Mouse (Mus musculus) testis, adult 2 months (tissue): ENCODE results near the gene Plekha7. TPM values are rescaled to one million over a fixed set of nuclear protein-coding genes. Genes with fewer than 3 reads are reported as not detected.

ENCODE experiments used
- H3K27ac ChIP-seq: fragments of 200-500 bp; 2 replicates; pipeline ENCODE4 v1.5.1; 2012; ENCODE audit warnings: low read depth, low read length; ENCODE audit not compliant: control insufficient read depth, insufficient read depth
- H3K27me3 ChIP-seq: fragments of 200-500 bp; 2 replicates; pipeline ENCODE4 v1.6.1; 2012; ENCODE audit warnings: mild to moderate bottlenecking, low read length, moderate library complexity; ENCODE audit not compliant: control insufficient read depth, insufficient read depth
- H3K36me3 ChIP-seq: fragments of 200-500 bp; 2 replicates; pipeline ENCODE4 v1.6.1; 2012; ENCODE audit warnings: mild to moderate bottlenecking, low read length; ENCODE audit not compliant: control insufficient read depth, insufficient read depth
- H3K4me1 ChIP-seq: fragments of 200-500 bp; 2 replicates; pipeline ENCODE4 v1.6.1; 2012; ENCODE audit warnings: low read length; ENCODE audit not compliant: control insufficient read depth, insufficient read depth
- H3K4me3 ChIP-seq: fragments of 200-500 bp; 2 replicates; pipeline ENCODE4 v1.5.1; 2012; ENCODE audit warnings: low read depth, mild to moderate bottlenecking, low read length, moderate library complexity, mixed read lengths; ENCODE audit not compliant: control insufficient read depth
- CTCF ChIP-seq: fragments of 200-500 bp; IDR thresholded peaks from 2 replicates; pipeline ENCODE4 v1.5.1; 2012; ENCODE audit warnings: low read depth, mild to moderate bottlenecking, inconsistent platforms, low read length, moderate library complexity; ENCODE audit not compliant: control insufficient read depth, insufficient read depth, insufficient replicate concordance
- POLR2A ChIP-seq: fragments of 200-500 bp; IDR thresholded peaks from 2 replicates; pipeline ENCODE4 v1.6.1; 2012; ENCODE audit warnings: low read depth, mild to moderate bottlenecking, inconsistent platforms, low read length, moderate library complexity; ENCODE audit not compliant: control insufficient read depth
- polyA plus RNA-seq: library from polyadenylated mRNA; depleted of rRNA; stranded (reverse); fragments of >200 nt; gene quantifications from 2 replicates; pipeline ENCODE4 v1.2.3, GENCODE M21; 2012

Gene Plekha7
- polyA plus RNA-seq, 1 experiment, result 6.0 TPM

- H3K4me3 ChIP-seq, result no peak overlapping the region
- H3K27ac ChIP-seq, result no peak overlapping the region
- TF ChIP-seq CTCF (no peak), POLR2A (no peak)
- no peaks in the 10 kb centered on the region for H3K36me3 ChIP-seq
- no peaks in the 10 kb centered on the region for H3K27me3 ChIP-seq
- H3K4me1 ChIP-seq, result no peaks in the 10 kb centered on the region
Measured at GRCm38 (mm10) chr7:116124057-116124456, 184.1 kb downstream of the Plekha7 start.

GRCm38 (mm10) chr7:116123597-116123985 lies 184.6 kb downstream of the Plekha7 start:
- no peak overlapping the region for H3K27ac ChIP-seq

GRCm38 (mm10) chr7:116122981-116123596 lies 185.1 kb downstream of the Plekha7 start:
- H3K27me3 ChIP-seq, result no peaks in the 10 kb centered on the region
- H3K36me3 ChIP-seq, result no peaks in the 10 kb centered on the region
- no peak overlapping the region for H3K4me3 ChIP-seq
- no peaks in the 10 kb centered on the region for H3K4me1 ChIP-seq
- H3K27ac ChIP-seq, result no peak overlapping the region
- no peak for TF ChIP-seq POLR2A
- no peak for TF ChIP-seq CTCF

More at GRCm38 (mm10) chr7:116123597-116123985, 184.6 kb downstream of the Plekha7 start:
- no peaks in the 10 kb centered on the region for H3K36me3 ChIP-seq
- H3K4me3 ChIP-seq, result no peak overlapping the region
- TF ChIP-seq CTCF (no peak), POLR2A (no peak)
- no peaks in the 10 kb centered on the region for H3K27me3 ChIP-seq
- no peaks in the 10 kb centered on the region for H3K4me1 ChIP-seq

- TF ChIP-seq CTCF (no peak), POLR2A (no peak)
- Histone ChIP-seq H3K27ac (no peak overlapping the region), H3K4me3 (no peak overlapping the region), H3K36me3 (no peaks in the 10 kb centered on the region), H3K27me3 (no peaks in the 10 kb centered on the region), H3K4me1 (no peaks in the 10 kb centered on the region; the same call in 1 of the 2 replicates)
Measured at GRCm38 (mm10) chr7:116121202-116121601, 187.0 kb downstream of the Plekha7 start.

GRCm38 (mm10) chr7:116120737-116121136 lies 187.4 kb downstream of the Plekha7 start:
- H3K4me1 ChIP-seq, result no peaks in the 10 kb centered on the region; the same call in 1 of the 2 replicates
- no peaks in the 10 kb centered on the region for H3K27me3 ChIP-seq
- no peak for TF ChIP-seq POLR2A
- TF ChIP-seq CTCF, result no peak
- no peak overlapping the region for H3K4me3 ChIP-seq
- no peak overlapping the region for H3K27ac ChIP-seq
- no peaks in the 10 kb centered on the region for H3K36me3 ChIP-seq

- Histone ChIP-seq H3K36me3 (no peaks in the 10 kb centered on the region), H3K27me3 (no peaks in the 10 kb centered on the region), H3K27ac (no peak overlapping the region), H3K4me3 (no peak overlapping the region), H3K4me1 (no peaks in the 10 kb centered on the region; the same call in 1 of the 2 replicates)
- TF ChIP-seq CTCF, result no peak
- no peak for TF ChIP-seq POLR2A
Measured at GRCm38 (mm10) chr7:116119306-116119857, 188.8 kb downstream of the Plekha7 start.

GRCm38 (mm10) chr7:116115991-116116390 lies 192.2 kb downstream of the Plekha7 start:
- TF ChIP-seq POLR2A, result no peak
- TF ChIP-seq CTCF, result no peak
- Histone ChIP-seq H3K4me1 (no peaks in the 10 kb centered on the region; the same call in 1 of the 2 replicates), H3K36me3 (no peaks in the 10 kb centered on the region)

More at GRCm38 (mm10) chr7:116115991-116116390, 192.2 kb downstream of the Plekha7 start:
- Histone ChIP-seq H3K27ac (no peak overlapping the region), H3K4me3 (no peak overlapping the region), H3K27me3 (no peaks in the 10 kb centered on the region)
